Comparison of ENCODE assay signal across 25 mouse cellular contexts in genomic region chr8:83810651-83811050, GRCm38 (mm10).
"Had no signal": no experiment of that assay in that cellular context is flagged by ENCODE, and none has a peak within 500 bp of the region (broad histone marks: within the 10 kb centered on the region; RNA-seq: fewer than 3 reads in every experiment).

No protein-coding gene starts in this region.

- H3K4me1 ChIP-seq: heart, embryonic 12.5 days; hindbrain, embryonic 10.5 days; hindbrain, embryonic 12.5 days; intestine, embryonic 15.5 days; limb, embryonic 13.5 days; limb, embryonic 15.5 days; liver, embryonic 12.5 days had no signal

- DNase-seq: gastrocnemius, postnatal 36 days; heart, adult 11 months; heart, adult 2 months; heart, postnatal 10 days; heart, postnatal 4 days; kidney, adult 18-20 months; kidney, adult 8-10 months; kidney, postnatal 14 days; kidney, postnatal 36 days; layer of hippocampus, adult 9-11 months; layer of hippocampus, postnatal 36 days; left cerebral cortex, postnatal 4 days had no signal

- H3K27me3 ChIP-seq: heart, embryonic 12.5 days; hindbrain, embryonic 12.5 days; intestine, embryonic 15.5 days; limb, embryonic 13.5 days; limb, embryonic 15.5 days; liver, embryonic 12.5 days had no signal

- H3K4me2 ChIP-seq: heart, embryonic 12.5 days; hindbrain, embryonic 12.5 days; hindbrain, embryonic 14.5 days; intestine, embryonic 15.5 days; limb, embryonic 13.5 days; limb, embryonic 15.5 days; liver, embryonic 12.5 days had no signal

- ATAC-seq: hindbrain, embryonic 16.5 days; inflammation-experienced regulatory T-cells, adult 6 months; intestine, embryonic 15.5 days; intestine, postnatal 0 days; liver, embryonic 12.5 days had no signal

- H3K36me3 ChIP-seq: heart, embryonic 12.5 days; hindbrain, embryonic 10.5 days; hindbrain, embryonic 12.5 days; intestine, embryonic 15.5 days; limb, embryonic 13.5 days; limb, embryonic 15.5 days; liver, embryonic 12.5 days had no signal

- H3K9ac ChIP-seq: heart, embryonic 12.5 days; hindbrain, embryonic 12.5 days; hindbrain, embryonic 14.5 days; intestine, embryonic 15.5 days; limb, embryonic 13.5 days; limb, embryonic 15.5 days; liver, embryonic 12.5 days; liver, embryonic 14.5 days had no signal

- H3K27ac ChIP-seq: heart, adult 2 months; hindbrain, embryonic 10.5 days; hindbrain, embryonic 12.5 days; hindbrain, embryonic 14.5 days; intestine, embryonic 15.5 days; kidney, postnatal 0 days; limb, embryonic 13.5 days; limb, embryonic 15.5 days; liver, embryonic 12.5 days; liver, embryonic 14.5 days had no signal

- H3K4me3 ChIP-seq: heart, adult 2 months; heart, embryonic 12.5 days; hindbrain, embryonic 10.5 days; hindbrain, embryonic 12.5 days; intestine, embryonic 15.5 days; limb, embryonic 13.5 days; limb, embryonic 15.5 days; liver, embryonic 12.5 days had no signal

- H3K9me3 ChIP-seq: heart, embryonic 12.5 days; hindbrain, embryonic 10.5 days; hindbrain, embryonic 12.5 days; intestine, embryonic 15.5 days; limb, embryonic 13.5 days; limb, embryonic 15.5 days; liver, embryonic 12.5 days had no signal
